Mouse (Mus musculus) stomach, postnatal 0 days (tissue): ENCODE data around the gene Trim11.

ENCODE experiments used
- CTCF ChIP-seq: IDR thresholded peaks from 2 replicates; pipeline ENCODE4 v1.5.1; 2016; ENCODE audit warnings: antibody characterized with exemption, low read depth, mild to moderate bottlenecking, moderate library complexity
- EP300 ChIP-seq: optimal IDR thresholded peaks from 2 replicates; pipeline ENCODE3; 2016; ENCODE audit warnings: antibody characterized with exemption

DNA sequence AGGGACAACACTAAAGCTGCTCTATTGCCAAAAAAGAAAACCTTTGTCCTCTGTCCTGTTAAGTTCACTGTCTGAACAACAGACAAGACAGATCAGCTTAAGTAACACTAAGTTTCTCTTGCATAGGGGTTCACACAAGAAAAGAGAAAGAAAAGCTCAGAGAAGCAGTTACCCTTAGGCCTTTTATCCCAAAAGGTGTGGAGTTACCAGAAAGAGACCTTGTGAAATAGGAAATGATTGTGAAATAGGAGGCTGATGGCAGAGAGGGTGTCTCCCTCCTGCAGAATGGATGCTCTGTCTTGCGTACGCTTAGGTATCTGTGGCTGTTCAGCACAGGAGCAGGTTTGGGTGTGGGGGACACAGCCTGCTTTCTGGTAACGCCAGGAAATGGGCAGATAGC, 1.3 kb downstream of the Trim11 start:
- TF ChIP-seq CTCF (no peak), EP300 (no peak)
